Mouse (Mus musculus) CD4-positive, CD25-positive, alpha-beta regulatory T cell, adult 4 months (primary cell): Measurements from ENCODE around the gene Socs4. TPM values are rescaled to one million over a fixed set of nuclear protein-coding genes. Genes with fewer than 3 reads are reported as not detected.

Experiments
- ATAC-seq: one replicate; pipeline ENCODE4 v1.8.0; 2017
- polyA plus RNA-seq, 2 experiments: library from polyadenylated mRNA; unstranded; fragments of 100-300 nt; shearing (Covaris generic); gene quantifications; one replicate each; pipeline ENCODE4 v1.2.1; 2017

The Socs4 gene
- polyA plus RNA-seq, 2 experiments from 2014 or later, result 4.0 to 6.0 TPM

DNA sequence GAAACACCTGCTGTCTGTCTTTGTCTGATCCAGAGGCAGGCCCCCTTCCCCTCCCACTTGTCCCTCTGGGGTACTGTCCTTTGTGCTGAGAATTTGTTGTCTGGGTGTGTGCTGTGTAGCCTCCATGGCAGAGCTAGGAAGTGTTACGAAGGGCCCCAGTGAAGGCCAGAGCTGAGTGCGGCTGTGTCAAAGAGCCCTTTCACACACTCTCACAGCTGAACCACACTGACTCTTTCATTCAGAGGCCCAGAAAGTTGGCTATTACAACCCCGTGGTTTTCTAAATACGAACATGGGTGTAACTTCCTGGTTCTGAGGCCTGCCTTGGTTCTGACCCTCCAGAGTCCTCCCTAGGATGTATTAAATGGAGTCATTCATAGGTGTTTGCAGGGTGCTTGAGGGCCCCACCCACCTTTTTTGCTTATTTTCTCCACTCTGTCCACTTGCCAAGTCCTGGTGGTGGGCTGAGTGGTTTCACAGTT is 65.1 kb downstream of the Socs4 start:
- no peak for ATAC-seq

Other genes with a start within 250 kb of the Socs4 start
- 1 to 10 TPM; 1.5 to 2.2 TPM for gene Gch1, start 87.5 kb upstream of the Socs4 start, polyA plus RNA-seq
- gene Wdhd1, start 74 bp upstream of the Socs4 start, polyA plus RNA-seq, result 10 to 100 TPM; 12.2 to 20.7 TPM
- 10 to 100 TPM; 49.1 to 53.7 TPM for gene Mapk1ip1l, start 21.3 kb downstream of the Socs4 start, polyA plus RNA-seq
- 10 to 100 TPM; 12.5 to 13.6 TPM for gene Lgals3, start 90.8 kb downstream of the Socs4 start, polyA plus RNA-seq
- 10 to 100 TPM; 11.4 to 13.0 TPM for gene Dlgap5, start 141.5 kb downstream of the Socs4 start, polyA plus RNA-seq
- 10 to 100 TPM in 1 of 2 experiments, 1 to 10 TPM in 1; 9.5 to 16.1 TPM for gene Fbxo34, start 173.5 kb downstream of the Socs4 start, polyA plus RNA-seq